Mouse (Mus musculus): ENCODE data around the gene Fyn.

Fyn gene

GRCm38 (mm10) chr10:39379721-39380370 is 11.2 kb downstream of the Fyn start:
- no peak for DNase-seq

- DNase-seq, result no peak
Measured at GRCm38 (mm10) chr10:39385259-39385658, 16.6 kb downstream of the Fyn start.

GRCm38 (mm10) chr10:39386203-39386602 is 17.5 kb downstream of the Fyn start:
- DNase-seq, result no peak

GRCm38 (mm10) chr10:39387024-39387423 is 18.4 kb downstream of the Fyn start:
- DNase-seq, result no peak

DNA sequence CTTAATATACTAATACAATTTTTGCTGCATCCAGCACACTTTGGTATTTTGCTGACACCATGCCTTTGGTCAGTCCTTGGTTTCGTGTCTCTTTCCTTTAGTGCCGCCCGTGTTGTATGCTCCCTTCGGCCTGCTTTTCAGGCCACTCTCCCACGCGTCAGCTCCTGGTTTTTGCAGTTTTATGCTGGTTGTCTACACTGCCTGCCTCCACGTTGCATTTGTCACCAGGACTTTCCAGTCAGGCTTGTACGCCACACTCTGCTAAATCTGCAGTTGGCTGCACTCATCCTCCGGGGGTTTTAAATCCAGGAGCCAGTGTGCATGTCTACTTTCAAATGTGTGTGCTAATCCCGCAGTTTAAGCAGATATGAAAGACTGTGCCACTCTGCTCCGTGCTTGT is 18.9 kb downstream of the Fyn start:
- DNase-seq, result no peak

GRCm38 (mm10) chr10:39388144-39388543 is 19.5 kb downstream of the Fyn start:
- DNase-seq, result no peak

- DNase-seq, result no peak
Measured at GRCm38 (mm10) chr10:39389451-39389891, 20.8 kb downstream of the Fyn start.

- DNase-seq, result no peak
Measured at GRCm38 (mm10) chr10:39390541-39390940, 21.9 kb downstream of the Fyn start.

DNA sequence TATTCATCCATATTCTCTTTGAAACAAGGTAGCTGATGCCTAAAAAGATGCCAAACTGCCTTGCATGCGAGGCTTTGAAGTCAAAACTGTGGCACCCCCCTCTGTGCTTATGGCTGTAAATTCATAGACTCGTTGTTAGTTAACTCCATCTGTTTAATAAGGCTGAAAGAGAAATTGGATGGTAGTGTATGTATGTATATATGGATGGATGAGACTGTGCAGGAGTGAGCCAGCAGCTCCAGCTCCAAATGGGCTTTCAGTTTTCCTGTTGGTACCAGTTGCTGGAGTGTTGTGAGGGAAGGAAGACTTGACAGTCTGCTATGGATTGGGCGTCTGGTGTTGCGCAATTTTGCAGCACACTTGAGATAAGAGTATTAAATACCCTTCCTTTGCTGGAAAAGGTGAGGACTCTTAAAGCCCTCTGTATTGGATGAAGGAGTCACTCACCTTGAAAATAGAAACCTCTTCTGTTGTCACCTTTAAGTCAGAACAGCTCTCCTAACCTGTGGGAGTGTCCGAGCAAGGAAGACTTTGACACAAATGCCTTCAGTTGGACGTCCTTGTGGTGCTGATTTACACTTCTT is 24.3 kb downstream of the Fyn start:
- no peak for DNase-seq

DNA sequence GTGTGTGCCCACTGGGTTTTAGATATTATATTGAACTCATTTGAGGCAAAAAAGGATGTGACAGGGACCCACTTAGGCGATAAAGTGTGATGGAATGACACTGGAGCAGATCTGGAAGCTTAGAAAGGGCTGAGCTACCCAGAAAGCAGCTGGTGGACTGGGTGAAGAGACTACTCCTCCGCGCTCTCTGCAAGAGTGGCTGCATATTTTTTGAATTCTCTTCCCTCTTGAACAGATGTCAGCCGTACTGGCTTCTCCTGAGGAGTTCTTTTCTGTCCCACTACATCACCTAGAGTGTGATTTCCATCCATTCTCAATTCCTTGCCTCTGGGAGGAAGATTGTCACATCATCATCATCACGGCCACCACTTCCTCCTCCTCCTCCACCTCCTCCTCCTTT is 26.9 kb downstream of the Fyn start:
- no peak for DNase-seq

GRCm38 (mm10) chr10:39398924-39399323 is 30.3 kb downstream of the Fyn start:
- DNase-seq, result no peak

GRCm38 (mm10) chr10:39400155-39400554 is 31.5 kb downstream of the Fyn start:
- no peak for DNase-seq

- no peak for DNase-seq
Measured at GRCm38 (mm10) chr10:39402487-39402886, 33.8 kb downstream of the Fyn start.

DNA sequence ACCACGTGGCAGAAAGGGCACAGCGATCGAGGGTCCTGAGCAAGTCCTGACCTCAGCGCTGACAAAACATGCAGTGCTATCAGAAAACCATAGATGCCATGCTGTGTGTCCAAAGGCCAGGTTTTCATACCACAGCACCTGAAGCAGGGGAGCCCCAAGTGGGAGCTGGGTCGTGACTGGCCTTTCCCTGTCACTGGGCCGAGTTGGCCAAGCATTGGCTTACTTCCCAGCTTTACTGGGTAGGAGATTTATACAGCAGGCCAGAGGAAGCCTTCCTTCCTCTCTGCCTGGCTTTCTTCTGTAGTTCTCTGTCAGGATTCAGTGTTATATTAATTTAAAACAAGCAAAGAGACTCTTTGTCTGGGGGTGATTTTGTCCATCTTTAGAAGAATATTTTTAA is 35.1 kb downstream of the Fyn start:
- no peak for DNase-seq

- no peak for DNase-seq
Measured at GRCm38 (mm10) chr10:39404175-39404574, 35.5 kb downstream of the Fyn start.

DNA sequence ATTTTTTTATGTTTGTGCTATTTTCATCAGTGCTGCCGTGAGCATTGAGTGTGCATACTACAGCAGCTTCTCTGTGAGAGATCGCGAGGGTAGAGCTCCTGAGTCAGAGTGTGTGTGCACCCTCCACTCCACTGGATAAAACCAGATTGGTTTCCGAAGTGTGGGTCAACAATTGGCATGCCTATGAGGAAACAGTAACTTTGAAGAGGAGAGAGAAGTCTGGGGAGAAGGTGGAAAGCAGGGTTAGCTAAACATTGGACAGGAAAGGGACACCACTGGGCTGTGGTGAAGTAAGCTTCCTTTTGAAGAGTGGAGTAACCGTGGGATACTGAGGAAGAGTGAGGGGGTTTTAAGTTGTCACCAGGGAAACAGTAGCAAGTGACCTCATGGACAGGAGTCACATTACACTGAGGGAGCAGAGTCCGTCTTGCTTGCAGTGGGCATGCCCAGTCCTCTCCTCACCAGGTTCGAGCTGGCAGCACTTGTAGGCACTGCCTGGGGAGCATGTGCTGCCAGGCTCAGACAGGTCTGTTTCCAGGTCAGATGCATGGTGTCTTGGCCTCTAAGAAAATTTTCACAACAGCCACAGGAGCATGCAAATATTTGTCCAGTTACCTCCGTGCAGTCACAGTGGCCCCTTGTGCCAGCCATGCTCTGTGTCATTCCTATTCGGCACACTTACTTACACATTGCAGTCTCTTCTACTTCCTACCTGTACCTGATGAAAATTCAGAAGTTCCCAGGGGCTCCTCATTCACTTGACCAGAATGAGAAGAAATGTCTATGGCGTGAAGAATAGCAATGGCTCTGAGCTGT is 37.5 kb downstream of the Fyn start:
- DNase-seq, result no peak

DNA sequence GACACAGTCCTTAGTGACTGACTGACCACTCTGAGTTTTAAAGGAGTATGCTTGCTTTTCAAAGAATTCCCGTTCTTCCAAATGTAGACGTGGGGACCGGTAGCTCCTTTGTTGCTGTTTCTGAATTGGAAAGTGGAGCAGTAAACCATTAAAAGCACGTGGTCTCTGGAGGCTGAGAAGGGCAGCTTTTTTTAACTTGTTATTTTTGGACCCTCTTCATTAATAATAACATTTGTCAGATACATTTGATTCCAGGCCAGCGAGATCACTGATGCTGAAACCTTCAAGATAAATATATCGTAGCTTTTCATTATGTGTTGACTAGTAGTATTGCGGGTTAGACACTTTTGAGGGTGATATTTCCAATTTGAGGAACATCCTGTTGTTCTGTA is 38.1 kb downstream of the Fyn start:
- DNase-seq, result no peak

- DNase-seq, result no peak
Measured at GRCm38 (mm10) chr10:39407553-39407952, 38.9 kb downstream of the Fyn start.

- no peak for DNase-seq
Measured at GRCm38 (mm10) chr10:39409602-39410001, 40.9 kb downstream of the Fyn start.

GRCm38 (mm10) chr10:39410151-39410649 is 41.5 kb downstream of the Fyn start:
- DNase-seq, result no peak

- no peak for DNase-seq
Measured at GRCm38 (mm10) chr10:39411857-39412559, 43.4 kb downstream of the Fyn start.

DNA sequence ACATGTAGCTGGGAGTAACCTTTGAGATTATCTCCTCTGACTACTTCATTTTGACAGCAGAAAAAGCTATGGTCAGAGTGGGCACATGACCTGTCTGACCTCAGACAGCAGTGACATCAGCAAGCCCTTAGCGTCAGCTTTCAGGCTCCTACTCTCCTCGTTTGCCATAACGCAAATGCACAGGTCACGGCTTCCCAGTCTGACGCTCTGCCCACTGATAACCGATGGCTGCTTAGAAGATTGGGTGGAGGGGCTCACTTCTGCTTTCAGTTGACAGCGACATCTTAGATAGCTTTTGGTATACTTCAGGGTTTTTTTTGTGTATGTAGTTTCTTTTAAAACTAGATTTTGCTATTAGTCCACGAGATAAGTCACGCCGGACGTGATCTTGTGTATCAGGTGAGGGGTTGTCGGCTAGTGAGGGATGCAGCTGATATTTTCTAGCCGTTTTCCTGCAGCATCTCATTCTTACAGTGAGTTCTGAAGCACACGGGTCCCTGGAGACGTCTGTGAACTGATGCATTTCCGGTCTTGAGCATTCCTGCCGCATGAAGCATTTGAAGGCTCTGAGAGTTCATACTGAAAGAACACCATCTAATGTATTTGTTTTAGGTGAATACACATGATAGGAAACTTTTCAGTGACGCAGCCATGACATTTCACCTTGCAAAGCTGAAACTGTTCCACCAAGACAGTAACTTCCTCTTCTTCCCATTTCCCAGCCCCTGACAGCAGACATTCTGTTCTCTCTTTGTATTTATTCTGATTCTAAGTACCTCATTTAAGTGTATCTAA is 44.4 kb downstream of the Fyn start:
- no peak for DNase-seq

All from thymus, postnatal 14 days (tissue).